Mouse (Mus musculus): ENCODE results near the gene AV320801.
"Not testable (repeated sequence)": the region's sequence is repeated elsewhere in the genome, so short reads cannot be mapped to it uniquely, and the experiment has no call there.

The AV320801 gene

GRCm38 (mm10) chrX:135494288-135494687 is at the start of gene AV320801:
Gene AV320801 (plus strand): TSS chrX:135494588.
- DNase-seq: not testable (repeated sequence)

DNA sequence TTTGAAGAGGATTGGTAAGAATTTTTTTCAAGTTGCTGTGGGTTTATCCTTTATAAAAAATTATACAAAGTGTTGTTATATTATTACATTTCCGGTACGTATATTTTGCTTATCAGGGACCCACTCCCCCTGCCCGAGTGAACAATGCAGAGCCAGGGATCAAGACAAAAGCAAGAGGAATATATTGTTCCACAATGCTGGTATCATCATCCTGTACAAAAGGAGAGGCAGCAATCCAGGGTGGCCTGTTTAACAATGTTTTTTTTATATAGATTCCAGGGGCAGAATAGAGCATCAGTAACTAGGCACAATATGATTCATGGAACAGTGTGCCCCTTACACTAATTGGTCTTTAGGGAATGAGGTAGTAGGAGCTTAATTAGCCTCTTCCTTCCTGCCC is 30.2 kb upstream of the AV320801 start:
- DNase-seq: not testable (repeated sequence)

DNA sequence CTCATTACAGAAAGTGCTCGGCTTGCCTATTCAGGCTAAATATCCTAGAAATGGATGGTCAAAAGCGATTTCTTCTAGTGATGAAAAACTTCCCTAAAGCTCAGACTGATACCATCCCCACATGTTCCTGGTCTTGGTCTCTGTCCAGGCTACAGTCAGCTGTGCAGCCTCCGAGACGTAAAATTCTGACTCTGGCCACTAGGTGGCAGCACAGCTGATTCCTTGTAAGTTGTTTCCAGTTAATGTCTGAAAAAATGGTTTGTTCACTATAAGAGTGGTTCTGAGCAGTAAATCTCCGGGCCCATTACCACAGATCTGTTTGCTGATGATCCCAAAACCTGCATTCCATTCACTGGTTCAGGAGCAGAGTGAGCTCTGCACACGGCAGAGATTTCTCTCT is 12.5 kb upstream of the AV320801 start:
- not testable (repeated sequence) for DNase-seq

- not testable (repeated sequence) for DNase-seq
Measured at GRCm38 (mm10) chrX:135483183-135483582, 11.2 kb upstream of the AV320801 start.

Measured in layer of hippocampus, adult 9-11 months (tissue).